Mouse (Mus musculus) stomach, embryonic 15.5 days (tissue): ENCODE measurements around the gene Camkv. TPM values are rescaled to one million over a fixed set of nuclear protein-coding genes. Genes with fewer than 3 reads are reported as not detected.

Experiments used
- ATAC-seq: fragments of 200-750 bp; cut with Nextera tagmentation; 2 replicates; pipeline ENCODE4 v1.8.0; 2017; ENCODE audit warnings: low read depth, moderate number of reproducible peaks, moderate TSS enrichment; ENCODE audit not compliant: insufficient read depth, low FRiP score
- H3K27ac ChIP-seq: fragments of 300-500 bp; sonication (generic); 2 replicates; pipeline ENCODE4 v1.5.1; 2015; ENCODE audit warnings: mild to moderate bottlenecking, inconsistent platforms
- H3K27me3 ChIP-seq: fragments of 300-500 bp; sonication (generic); replicated peaks from 2 replicates; pipeline ENCODE4 v1.6.1; 2015; ENCODE audit warnings: inconsistent platforms
- H3K36me3 ChIP-seq: fragments of 300-500 bp; sonication (generic); 2 replicates; pipeline ENCODE4 v1.6.1; 2015; ENCODE audit warnings: inconsistent platforms
- H3K4me1 ChIP-seq: fragments of 300-500 bp; sonication (generic); 2 replicates; pipeline ENCODE4 v1.6.1; 2015; ENCODE audit warnings: inconsistent platforms
- H3K4me2 ChIP-seq: fragments of 300-500 bp; sonication (generic); 2 replicates; pipeline ENCODE4 v1.6.1; 2015; ENCODE audit warnings: mild to moderate bottlenecking, inconsistent platforms
- H3K4me3 ChIP-seq: fragments of 300-500 bp; sonication (generic); replicated peaks from 2 replicates; pipeline ENCODE4 v1.5.1; 2015; ENCODE audit warnings: inconsistent platforms
- H3K9ac ChIP-seq: fragments of 300-500 bp; sonication (generic); 2 replicates; pipeline ENCODE4 v1.6.1; 2015; ENCODE audit warnings: inconsistent platforms
- H3K9me3 ChIP-seq: fragments of 300-500 bp; sonication (generic); 2 replicates; pipeline ENCODE4 v1.6.1; 2016; ENCODE audit warnings: inconsistent platforms
- WGBS: fragments of 180-500 bp; shearing (Covaris S2); methylation state at CpG from one replicate; pipeline ENCODE4 v1.1.7; 2015; 5-methylcytosine and 5-hydroxymethylcytosine counted together
- polyA plus RNA-seq: library from polyadenylated mRNA; unstranded; fragments of >200 nt; fragmentation: Nextera tagmentation; extraction: Ambion mirVana; gene quantifications from 2 replicates; pipeline ENCODE4 v1.2.1, GENCODE M21; 2015

Gene Camkv
- polyA plus RNA-seq, 1 experiment from 2014 or later: 3.0 TPM

DNA sequence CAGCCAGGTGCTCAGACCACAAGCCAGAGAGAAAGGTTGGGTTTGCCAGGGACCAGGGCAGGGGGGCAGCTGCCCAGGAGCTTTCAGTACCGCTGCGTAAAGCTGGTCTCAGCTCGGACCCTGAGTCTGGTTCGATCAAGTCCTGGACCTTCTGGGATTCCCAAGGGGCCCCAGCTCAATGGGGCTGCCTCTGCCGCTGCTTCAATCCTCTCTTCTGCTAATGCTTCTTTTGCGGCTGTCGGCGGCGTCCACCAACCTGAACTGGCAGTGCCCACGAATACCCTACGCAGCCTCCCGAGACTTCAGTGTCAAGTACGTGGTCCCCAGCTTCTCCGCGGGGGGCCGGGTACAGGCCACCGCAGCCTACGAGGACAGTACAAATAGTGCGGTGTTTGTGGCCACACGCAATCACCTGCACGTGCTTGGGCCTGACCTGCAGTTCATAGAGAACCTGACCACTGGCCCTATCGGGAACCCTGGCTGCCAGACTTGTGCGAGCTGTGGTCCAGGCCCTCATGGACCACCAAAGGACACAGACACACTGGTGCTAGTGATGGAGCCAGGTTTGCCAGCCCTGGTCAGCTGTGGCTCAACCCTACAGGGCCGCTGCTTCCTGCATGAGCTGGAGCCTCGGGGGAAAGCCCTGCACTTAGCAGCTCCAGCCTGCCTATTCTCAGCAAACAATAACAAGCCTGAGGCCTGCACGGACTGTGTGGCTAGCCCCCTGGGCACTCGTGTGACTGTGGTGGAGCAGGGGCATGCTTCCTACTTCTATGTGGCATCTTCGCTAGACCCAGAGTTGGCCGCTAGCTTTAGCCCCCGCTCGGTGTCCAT is 28.3 kb upstream of the Camkv start:
- Histone ChIP-seq H3K27me3 (no peaks in the 10 kb centered on the region), H3K4me1 (peaks cover 38% of the 10 kb centered on the region), H3K4me2 (peak overlapping the region; percentile 84), H3K4me3 (peak overlapping the region; percentile 53), H3K36me3 (no peaks in the 10 kb centered on the region), H3K9me3 (no peaks in the 10 kb centered on the region), H3K9ac (peak overlapping the region; percentile 61; the same call in 1 of the 2 replicates), H3K27ac (peak overlapping the region; percentile 88)
- ATAC-seq: no peak
- WGBS: 41% methylated on average over 31 of the region's 31 CpGs

DNA sequence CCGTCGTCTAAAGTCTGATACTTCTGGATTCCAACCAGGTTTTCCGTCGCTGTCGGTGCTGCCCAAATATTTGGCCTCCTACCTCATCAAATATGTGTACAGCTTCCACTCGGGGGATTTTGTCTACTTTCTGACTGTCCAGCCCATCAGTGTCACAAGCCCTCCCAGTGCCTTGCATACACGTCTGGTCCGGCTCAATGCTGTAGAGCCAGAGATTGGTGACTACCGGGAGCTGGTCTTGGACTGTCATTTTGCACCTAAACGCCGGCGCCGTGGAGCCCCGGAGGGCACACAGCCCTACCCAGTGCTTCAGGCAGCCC is 27.7 kb upstream of the Camkv start:
- ATAC-seq: no peak
- WGBS: 57% methylated on average over 14 of the region's 14 CpGs
- peak overlapping the region; percentile 53 for H3K4me3 ChIP-seq
- no peak overlapping the region for H3K9ac ChIP-seq
- peak overlapping the region; percentile 88 for H3K27ac ChIP-seq
- no peaks in the 10 kb centered on the region for H3K9me3 ChIP-seq
- H3K4me1 ChIP-seq: peaks cover 38% of the 10 kb centered on the region
- no peaks in the 10 kb centered on the region for H3K36me3 ChIP-seq
- H3K4me2 ChIP-seq: peak overlapping the region; percentile 84
- no peaks in the 10 kb centered on the region for H3K27me3 ChIP-seq

DNA sequence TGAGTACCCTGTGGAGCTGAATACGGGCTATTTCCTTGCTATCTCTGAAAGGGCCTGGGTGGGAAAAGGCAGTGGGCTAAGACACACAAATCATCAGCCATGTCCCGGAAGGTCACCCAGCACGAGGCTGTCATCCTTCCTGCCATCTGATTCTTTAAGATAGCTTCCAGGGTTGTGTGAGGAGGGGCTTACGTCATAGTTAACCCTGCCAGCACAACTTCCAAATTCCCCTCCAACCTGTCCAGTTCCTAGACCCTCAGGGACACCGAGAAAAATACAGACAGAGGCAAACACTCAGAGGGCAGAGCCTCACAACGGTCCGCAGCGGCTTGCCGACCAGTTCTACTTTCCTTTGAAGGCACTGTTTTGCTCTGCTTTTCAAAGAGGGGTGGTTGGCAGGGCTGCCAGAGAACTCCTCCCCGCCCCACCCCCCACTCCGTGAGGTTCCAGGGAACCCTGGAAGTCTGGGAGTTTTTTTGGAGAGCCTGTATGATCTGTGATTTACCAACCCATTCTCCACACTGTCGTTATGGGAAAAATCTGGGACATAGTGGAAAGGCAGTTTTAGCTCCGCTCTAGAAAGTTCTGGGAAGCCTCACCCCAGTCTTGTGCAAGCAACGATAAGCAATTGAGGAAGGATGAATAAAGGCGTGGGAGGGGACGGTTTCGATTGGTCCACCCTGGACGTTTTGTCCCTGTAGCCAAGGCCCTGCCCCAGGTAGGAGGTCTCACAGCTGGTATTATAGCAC is 26.9 kb upstream of the Camkv start:
- no peak overlapping the region for H3K9ac ChIP-seq
- ATAC-seq: no peak
- peak overlapping the region; percentile 53 for H3K4me3 ChIP-seq
- H3K27me3 ChIP-seq: no peaks in the 10 kb centered on the region
- WGBS: 23% methylated on average over 18 of the region's 18 CpGs
- no peaks in the 10 kb centered on the region for H3K36me3 ChIP-seq
- no peaks in the 10 kb centered on the region for H3K9me3 ChIP-seq
- peak overlapping the region; percentile 84 for H3K4me2 ChIP-seq
- peaks cover 38% of the 10 kb centered on the region for H3K4me1 ChIP-seq
- H3K27ac ChIP-seq: peak overlapping the region; percentile 88

DNA sequence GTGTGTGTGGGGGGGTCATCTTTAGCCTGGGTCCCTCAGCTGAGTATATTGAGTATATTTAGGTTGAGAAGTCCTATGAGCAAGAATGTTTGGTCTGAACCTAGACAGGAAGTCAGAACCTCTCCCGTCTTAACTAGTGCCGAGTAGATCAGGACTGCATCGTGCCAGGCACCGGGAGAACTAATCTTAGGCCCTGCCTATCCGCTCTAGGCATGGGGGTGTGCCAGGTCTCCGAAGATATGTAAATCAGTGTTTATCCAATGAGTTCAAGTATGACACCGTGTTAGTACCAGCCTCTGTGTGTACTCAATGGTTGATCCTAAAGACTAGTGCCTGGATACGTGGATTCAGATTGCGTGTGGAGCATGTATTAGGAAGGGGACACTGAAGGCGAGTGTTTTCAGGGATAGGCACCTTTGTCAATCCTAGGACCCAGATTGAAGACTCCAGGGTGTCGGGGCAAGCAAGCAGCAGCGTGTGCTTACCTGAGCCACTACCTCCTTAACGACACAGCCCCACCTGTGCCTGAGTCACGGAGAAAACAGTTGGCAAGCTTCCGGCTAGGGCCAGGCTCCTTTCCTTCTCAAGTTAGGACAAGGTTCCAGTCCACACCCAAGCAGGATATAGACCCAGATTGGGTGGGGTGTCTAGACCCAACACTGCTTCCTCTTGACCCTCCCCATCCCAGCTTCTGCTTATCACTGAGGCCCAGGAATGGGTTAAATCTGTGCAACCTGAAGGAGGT is 25.3 kb upstream of the Camkv start:
- peak overlapping the region; percentile 53; the same call in 1 of the 2 replicates for H3K4me3 ChIP-seq
- peaks cover 38% of the 10 kb centered on the region for H3K4me1 ChIP-seq
- peak overlapping the region; percentile 88 for H3K27ac ChIP-seq
- H3K36me3 ChIP-seq: peaks cover 5% of the 10 kb centered on the region; the same call in 1 of the 2 replicates
- WGBS: 61% methylated on average over 15 of the region's 15 CpGs
- no peaks in the 10 kb centered on the region for H3K27me3 ChIP-seq
- no peaks in the 10 kb centered on the region for H3K9me3 ChIP-seq
- no peak overlapping the region for H3K9ac ChIP-seq
- peak; percentile 44 for ATAC-seq
- peak overlapping the region; percentile 84 for H3K4me2 ChIP-seq

DNA sequence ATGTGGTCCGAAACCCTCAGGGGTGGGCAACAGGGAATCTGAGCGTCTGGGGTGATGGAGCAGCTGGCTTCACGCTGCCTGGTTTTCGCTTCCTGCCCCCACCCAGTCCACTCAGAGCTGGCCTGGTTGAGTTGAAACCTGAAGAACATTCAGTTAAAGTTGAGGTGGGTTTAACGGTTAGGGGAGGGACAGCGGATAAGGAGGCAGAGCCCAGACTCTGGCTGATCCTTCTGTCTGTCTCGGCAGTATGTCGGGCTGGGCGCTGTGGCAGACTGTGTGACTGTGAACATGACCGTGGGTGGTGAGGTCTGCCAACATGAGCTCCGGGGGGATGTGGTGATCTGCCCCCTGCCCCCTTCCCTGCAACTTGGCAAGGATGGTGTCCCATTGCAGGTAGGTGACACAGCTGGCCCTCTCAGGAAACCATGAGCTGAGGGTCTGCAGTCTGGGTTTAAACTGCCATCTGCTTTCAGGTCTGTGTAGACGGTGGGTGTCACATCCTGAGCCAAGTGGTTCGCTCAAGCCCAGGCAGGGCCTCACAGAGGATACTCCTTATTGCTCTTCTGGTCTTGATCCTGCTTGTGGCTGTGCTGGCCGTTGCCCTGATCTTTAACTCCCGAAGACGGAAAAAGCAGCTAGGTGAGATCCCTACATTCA is 20.6 kb upstream of the Camkv start:
- H3K4me1 ChIP-seq: peaks cover under 1% of the 10 kb centered on the region; the same call in 1 of the 2 replicates
- no peaks in the 10 kb centered on the region for H3K9me3 ChIP-seq
- H3K27ac ChIP-seq: no peak overlapping the region
- peaks cover 9% of the 10 kb centered on the region; the same call in 1 of the 2 replicates for H3K36me3 ChIP-seq
- WGBS: 76% methylated on average over 16 of the region's 16 CpGs
- no peak overlapping the region for H3K9ac ChIP-seq
- no peak overlapping the region for H3K4me3 ChIP-seq
- H3K4me2 ChIP-seq: no peak overlapping the region
- ATAC-seq: no peak
- no peaks in the 10 kb centered on the region for H3K27me3 ChIP-seq

DNA sequence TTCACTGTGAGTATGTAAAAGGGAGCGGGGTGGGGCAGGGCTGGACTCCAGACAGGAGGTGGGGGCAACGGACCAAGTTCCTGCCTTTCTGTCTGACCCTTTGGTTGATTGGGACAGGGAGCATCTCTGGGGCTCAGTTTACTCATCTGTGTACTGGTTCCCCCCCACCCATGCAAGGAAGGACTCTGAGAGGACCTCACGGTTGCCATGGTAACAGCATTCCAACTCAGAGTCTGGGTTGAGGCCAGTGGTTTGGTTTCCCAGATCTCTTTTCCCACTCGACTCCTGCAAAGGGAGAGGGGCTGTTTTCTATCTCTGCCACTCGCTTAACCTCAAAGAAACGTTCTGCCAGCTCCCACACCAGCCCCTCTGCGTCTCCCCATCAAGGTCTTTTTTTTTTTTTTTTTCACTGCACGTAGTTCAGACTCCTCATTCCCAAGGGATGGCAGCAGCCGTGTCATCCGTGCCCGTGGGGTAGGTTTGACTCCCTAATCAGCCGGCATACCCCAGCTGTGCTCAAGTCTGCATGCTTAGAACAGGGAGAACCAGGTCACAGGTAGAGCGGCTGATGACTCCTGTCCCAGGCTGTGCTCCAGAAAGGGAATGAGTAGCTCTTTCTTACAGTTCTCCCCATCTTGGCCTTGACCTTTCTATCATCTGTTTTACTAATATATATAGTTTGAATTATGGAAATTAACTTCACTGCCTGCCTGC is 17.4 kb upstream of the Camkv start:
- no peaks in the 10 kb centered on the region for H3K27me3 ChIP-seq
- no peak overlapping the region for H3K9ac ChIP-seq
- H3K27ac ChIP-seq: no peak overlapping the region
- no peaks in the 10 kb centered on the region for H3K9me3 ChIP-seq
- WGBS: 33% methylated on average over 13 of the region's 13 CpGs
- H3K4me3 ChIP-seq: no peak overlapping the region
- peaks cover 9% of the 10 kb centered on the region; the same call in 1 of the 2 replicates for H3K36me3 ChIP-seq
- no peak overlapping the region for H3K4me2 ChIP-seq
- no peaks in the 10 kb centered on the region for H3K4me1 ChIP-seq
- ATAC-seq: no peak

DNA sequence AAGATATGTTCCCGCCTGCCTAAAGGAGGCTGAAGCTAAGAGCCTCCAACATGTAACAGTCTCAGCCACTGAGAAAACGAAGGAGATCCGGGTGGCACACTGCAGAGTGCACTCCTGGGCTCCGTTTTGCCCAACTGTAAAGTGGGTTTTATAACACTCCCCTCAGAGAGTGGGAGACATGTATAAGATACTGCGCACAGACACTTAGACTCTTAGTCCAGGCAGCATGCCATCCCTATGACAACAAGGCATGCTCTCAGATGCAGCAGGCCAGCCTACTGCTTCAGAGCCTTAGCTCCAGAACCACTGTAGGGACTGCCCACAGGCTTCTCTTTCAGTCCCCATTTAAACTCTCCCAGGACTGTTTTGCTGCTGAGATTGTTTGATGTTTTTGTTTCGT is 16.6 kb upstream of the Camkv start:
- H3K9me3 ChIP-seq: no peaks in the 10 kb centered on the region
- H3K9ac ChIP-seq: no peak overlapping the region
- no peak overlapping the region for H3K27ac ChIP-seq
- H3K36me3 ChIP-seq: peaks cover 9% of the 10 kb centered on the region; the same call in 1 of the 2 replicates
- H3K4me1 ChIP-seq: no peaks in the 10 kb centered on the region
- no peaks in the 10 kb centered on the region for H3K27me3 ChIP-seq
- no peak for ATAC-seq
- H3K4me2 ChIP-seq: no peak overlapping the region
- no peak overlapping the region for H3K4me3 ChIP-seq
- WGBS: 78% methylated on average over 6 of the region's 6 CpGs

DNA sequence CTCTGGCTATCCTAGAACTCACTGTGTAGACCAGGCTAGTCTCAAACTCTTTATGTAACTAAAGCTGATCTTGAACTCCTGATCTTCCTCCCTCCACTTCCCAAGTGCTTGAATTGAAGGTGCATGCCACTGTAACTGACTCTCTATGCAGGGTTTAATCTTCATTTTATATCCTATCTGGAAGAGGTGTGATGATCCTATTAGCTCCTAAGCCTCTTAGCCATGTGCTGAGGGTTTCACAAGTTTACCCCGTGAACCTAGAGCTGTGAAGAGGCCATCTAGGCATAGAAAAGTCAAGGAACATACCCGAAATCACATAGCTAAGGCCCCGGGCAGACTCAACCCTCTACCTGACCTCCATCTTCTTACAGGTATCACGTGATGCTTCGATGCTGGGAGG is 16.0 kb upstream of the Camkv start:
- WGBS: 80% methylated on average over 5 of the region's 5 CpGs
- ATAC-seq: no peak
- H3K27ac ChIP-seq: no peak overlapping the region
- H3K9ac ChIP-seq: no peak overlapping the region
- H3K36me3 ChIP-seq: peaks cover 5% of the 10 kb centered on the region; the same call in 1 of the 2 replicates
- H3K27me3 ChIP-seq: no peaks in the 10 kb centered on the region
- H3K4me3 ChIP-seq: no peak overlapping the region
- H3K4me1 ChIP-seq: no peaks in the 10 kb centered on the region
- H3K9me3 ChIP-seq: no peaks in the 10 kb centered on the region
- H3K4me2 ChIP-seq: no peak overlapping the region

DNA sequence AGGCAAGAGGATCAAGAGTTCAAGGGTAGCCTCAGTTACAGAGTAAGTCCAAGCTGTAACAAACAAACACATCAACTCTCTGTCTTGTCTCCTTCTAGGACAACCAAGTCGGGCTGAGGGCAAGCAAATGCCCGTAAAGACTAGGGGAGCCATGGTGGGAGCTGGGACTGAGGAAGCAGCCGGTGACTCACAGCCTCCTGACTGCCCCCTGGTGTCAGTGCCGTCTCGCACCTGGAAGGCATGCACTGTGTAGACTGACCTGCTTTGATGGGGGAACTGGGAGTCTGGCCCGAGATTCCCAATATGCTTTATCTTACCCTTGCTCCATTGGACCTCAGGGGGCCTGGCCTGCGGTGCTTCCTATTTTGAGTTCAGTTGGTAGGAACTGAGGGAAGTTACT is 12.5 kb upstream of the Camkv start:
- H3K4me1 ChIP-seq: peaks cover 4% of the 10 kb centered on the region; the same call in 1 of the 2 replicates
- H3K4me3 ChIP-seq: no peak overlapping the region
- H3K27me3 ChIP-seq: no peaks in the 10 kb centered on the region
- no peak overlapping the region for H3K4me2 ChIP-seq
- no peaks in the 10 kb centered on the region for H3K36me3 ChIP-seq
- no peak for ATAC-seq
- H3K9ac ChIP-seq: no peak overlapping the region
- 36% methylated on average over 7 of the region's 7 CpGs for WGBS
- no peak overlapping the region for H3K27ac ChIP-seq
- no peaks in the 10 kb centered on the region for H3K9me3 ChIP-seq

DNA sequence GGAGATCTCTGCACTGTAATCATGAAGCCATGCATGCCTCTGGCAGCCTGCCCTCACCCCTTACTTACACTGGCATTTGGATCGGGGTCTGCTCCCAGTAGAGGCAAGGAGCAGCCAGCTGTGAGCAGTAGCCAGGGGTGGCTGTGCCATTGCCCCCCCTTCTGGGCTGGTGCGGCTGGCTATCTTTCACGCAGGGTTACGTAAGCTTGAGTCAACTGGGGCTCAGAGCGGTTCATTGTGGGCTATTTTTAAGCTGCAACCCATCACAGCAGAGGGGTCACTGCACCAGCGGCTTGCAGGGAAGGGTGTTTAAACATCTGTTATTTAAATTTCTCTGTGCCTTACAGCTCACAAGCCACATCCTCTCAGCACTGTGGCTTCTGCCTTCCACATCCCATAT is 11.5 kb upstream of the Camkv start:
- 26% methylated on average over 6 of the region's 6 CpGs for WGBS
- H3K4me3 ChIP-seq: no peak overlapping the region
- H3K4me2 ChIP-seq: no peak overlapping the region
- no peaks in the 10 kb centered on the region for H3K36me3 ChIP-seq
- no peak overlapping the region for H3K27ac ChIP-seq
- no peak for ATAC-seq
- H3K4me1 ChIP-seq: peaks cover 8% of the 10 kb centered on the region; the same call in 1 of the 2 replicates
- H3K27me3 ChIP-seq: no peaks in the 10 kb centered on the region
- no peaks in the 10 kb centered on the region for H3K9me3 ChIP-seq
- H3K9ac ChIP-seq: no peak overlapping the region

DNA sequence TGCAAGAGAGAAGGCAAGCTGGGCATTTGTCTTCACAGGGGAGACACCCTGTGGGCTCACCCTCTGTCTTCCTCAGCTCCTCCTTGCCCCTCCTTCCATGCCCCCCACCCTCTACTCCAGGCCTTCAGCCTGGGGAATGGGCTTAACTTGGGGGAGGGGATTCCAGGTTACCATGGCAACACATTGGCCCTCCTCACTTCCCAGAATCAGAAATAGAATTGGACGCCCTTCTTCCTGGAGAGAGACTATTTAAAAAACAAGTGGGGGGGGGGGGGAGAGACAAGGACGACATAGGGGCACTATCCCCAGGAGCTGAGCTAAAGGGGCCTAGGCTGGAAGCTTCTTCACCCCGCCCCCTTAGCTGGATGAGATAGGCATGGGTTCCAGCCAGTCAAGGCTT is 10.2 kb upstream of the Camkv start:
- no peak overlapping the region for H3K4me2 ChIP-seq
- no peaks in the 10 kb centered on the region for H3K36me3 ChIP-seq
- ATAC-seq: no peak
- no peaks in the 10 kb centered on the region for H3K9me3 ChIP-seq
- no peak overlapping the region for H3K4me3 ChIP-seq
- H3K4me1 ChIP-seq: peaks cover 8% of the 10 kb centered on the region; the same call in 1 of the 2 replicates
- 45% methylated on average over 3 of the region's 3 CpGs for whole genome bisulfite sequencing
- no peaks in the 10 kb centered on the region for H3K27me3 ChIP-seq
- no peak overlapping the region for H3K27ac ChIP-seq
- no peak overlapping the region for H3K9ac ChIP-seq
